Mouse (Mus musculus) layer of hippocampus, adult 8-10 months (tissue): ENCODE results near the gene Lmnb2. TPM values are rescaled to one million over a fixed set of nuclear protein-coding genes. Genes with fewer than 3 reads are reported as not detected.

Source experiments
- DNase-seq, 2 experiments: peaks; one replicate each; pipeline ENCODE4 v3.0.0; 2022; ENCODE audit warnings: low spot score in 2 of 2
- total RNA-seq, 4 experiments: library from RNA; stranded (reverse); gene quantifications; 2 replicates each; pipeline ENCODE4 v1.2.4; 2022

Lmnb2 gene
- total RNA-seq, 4 experiments from 2014 or later: 17.2 to 22.9 (median 19.9) TPM

- DNase-seq: no peak
Measured at GRCm38 (mm10) chr10:80946684-80947437, 28.8 kb upstream of the Lmnb2 start.

DNA sequence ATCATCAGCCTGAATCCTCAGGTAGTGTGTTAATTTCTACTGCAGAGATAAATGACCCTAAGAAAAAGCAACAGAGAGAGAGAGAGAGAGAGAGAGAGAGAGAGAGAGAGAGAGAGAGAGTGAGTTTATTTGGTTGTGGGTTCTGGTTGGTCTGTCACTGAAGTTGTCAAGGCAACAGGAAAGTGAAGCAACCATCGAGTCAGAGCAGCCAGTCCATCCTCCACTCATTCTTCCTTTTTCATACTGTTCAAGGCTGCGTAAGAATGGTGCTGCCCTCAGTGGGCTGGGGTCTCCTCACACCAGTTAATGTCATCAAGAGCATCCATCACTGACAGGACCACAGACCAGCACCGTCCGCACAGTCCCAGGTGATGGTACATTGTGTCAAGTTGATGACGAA, 26.2 kb upstream of the Lmnb2 start:
- no peak for DNase-seq

GRCm38 (mm10) chr10:80943701-80944100, 25.7 kb upstream of the Lmnb2 start:
- DNase-seq: no peak

GRCm38 (mm10) chr10:80942919-80943318, 24.9 kb upstream of the Lmnb2 start:
- DNase-seq: no peak

- no peak for DNase-seq
Measured at GRCm38 (mm10) chr10:80940988-80941347, 22.9 kb upstream of the Lmnb2 start.

DNA sequence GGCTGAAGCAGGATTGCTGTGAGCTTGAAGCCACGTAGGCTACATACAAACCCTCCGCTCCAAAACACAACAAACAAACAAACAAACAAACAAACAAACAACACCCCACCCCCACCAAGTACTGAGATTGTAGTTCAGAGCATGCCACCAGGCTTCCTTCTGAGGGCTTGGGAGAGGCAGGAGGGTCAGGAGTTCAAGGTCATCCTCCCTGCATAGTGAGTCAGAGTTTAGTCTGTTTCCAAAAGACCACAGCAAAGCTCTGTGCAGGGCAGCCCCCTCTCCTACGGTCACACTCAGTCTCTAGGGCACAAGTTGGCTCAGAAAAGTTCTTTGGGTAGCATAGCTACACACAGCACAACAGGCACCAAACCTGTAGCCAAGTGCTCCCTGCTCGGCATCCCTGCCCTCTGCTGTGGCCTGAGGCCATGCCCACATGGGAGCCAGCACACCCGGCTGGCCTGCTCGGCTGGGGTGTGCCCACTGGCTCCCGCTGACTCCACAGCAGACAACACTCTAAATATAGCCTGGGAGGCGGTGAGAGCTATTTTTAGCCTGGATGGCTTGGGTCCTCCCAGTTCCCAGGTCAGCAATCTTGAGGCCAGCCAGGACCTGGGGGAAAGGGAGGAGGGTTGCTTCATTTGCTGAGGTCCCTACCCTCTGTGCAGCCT, 22.4 kb upstream of the Lmnb2 start:
- DNase-seq: no peak

GRCm38 (mm10) chr10:80939671-80940070, 21.6 kb upstream of the Lmnb2 start:
- DNase-seq: peak; percentile 68

DNA sequence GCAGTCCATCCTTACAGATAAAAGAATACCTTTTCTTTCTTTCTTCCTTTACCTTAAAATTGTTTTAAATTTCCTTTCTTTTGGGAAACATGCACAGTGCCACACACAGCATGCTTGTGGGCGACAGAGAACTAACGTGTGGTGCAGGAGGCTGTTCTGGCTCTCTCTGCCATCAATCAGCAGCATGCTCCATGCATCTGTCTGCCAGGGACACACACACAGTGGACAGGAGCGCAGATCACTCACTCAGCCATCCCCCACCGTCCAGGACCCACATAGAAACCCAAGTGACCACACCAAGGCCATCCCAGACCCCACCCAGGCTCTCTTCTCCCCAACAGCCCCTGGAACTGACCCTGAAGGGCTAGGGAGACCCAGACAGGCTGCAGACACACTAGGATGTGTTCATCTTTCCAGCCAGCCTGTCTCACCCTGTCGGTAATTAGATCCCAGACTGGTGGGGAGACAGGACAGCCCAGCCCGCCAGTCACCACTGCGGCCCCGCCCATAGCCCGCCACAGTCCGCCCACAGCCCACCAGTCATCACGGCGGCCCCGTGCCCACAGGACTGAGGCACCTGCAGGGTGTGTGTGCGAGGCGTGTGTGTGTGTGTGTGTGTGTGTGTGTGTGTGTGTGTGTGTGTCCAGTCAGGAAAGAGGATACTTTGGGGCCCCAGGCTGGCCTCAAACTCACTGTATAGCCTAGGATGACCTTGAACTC, 20.9 kb upstream of the Lmnb2 start:
- no peak for DNase-seq

DNA sequence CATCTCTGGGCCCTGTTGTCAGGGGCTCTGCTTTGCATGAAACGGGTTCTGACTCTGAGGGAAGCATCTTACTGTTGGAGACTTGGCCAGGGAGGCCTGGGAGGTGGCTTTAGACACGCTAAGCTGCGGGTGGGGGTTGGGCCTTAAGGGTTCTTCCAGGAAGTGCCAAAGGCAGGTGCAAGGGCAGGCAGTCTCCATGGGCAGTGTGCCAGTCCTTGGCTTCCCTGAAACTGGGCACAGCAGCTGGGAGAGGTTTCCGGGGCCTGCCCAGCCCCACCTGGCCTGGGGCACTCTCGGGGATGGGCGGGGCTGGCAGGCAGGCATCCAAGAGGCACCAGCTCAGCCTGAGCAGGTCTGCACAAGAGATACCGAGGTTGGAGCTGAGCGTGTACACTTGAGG, 19.6 kb upstream of the Lmnb2 start:
- no peak for DNase-seq

- no peak for DNase-seq
Measured at GRCm38 (mm10) chr10:80936810-80937164, 18.7 kb upstream of the Lmnb2 start.

DNA sequence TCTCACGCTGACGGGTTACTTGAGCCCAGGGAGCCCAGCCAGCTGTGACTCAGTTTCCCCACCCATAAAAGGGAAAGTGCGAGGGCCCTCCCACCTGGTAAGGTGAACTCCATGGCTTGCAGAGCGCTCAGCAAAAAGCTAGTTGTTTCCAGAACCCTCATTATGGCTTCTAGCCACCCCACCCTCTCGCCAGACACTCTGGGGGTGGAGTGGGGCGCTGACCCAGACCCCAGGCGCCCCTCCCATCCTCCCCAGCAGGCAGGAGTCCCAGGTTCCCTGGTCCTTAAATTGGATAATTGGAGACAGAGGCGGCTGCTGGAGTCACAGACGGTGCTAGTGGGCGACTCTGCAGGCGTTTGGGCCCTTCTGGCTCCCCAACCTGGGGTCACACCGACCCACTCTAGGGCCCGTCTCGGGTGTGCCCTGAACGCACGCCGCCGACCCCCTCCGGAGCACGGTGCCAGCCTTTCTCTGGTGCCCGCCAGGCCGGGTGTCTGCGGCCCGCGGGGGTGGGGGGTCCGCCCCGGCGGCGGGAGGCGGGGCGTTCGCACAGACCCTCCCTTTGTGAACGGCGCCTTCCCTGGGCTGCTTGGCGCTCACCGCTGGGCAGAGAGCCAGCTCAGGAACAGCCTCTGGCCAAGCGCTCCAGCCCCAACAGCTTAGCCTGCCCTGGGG, 18.2 kb upstream of the Lmnb2 start:
- no peak for DNase-seq

DNA sequence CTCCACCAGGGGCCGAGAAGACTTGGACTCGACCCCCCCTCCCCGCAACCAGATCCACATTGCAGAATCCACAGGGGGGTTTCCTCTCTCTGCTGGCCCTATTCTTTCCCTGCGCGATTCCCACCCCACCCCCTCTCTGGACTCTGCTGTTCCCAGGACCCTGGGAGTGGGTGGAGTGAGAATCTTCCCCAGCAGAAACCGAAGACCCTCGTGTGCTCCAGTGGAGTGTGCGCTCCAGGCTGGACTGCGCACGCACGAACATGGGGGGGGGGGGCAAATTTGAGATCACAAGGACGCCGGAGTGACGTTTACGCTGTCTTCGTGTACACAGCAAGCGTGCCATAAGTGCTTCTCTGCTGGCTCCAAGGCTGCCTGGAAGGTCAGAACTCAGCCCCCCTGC, 17.7 kb upstream of the Lmnb2 start:
- no peak for DNase-seq

- DNase-seq: no peak
Measured at GRCm38 (mm10) chr10:80935241-80935640, 17.2 kb upstream of the Lmnb2 start.

- no peak for DNase-seq
Measured at GRCm38 (mm10) chr10:80934136-80934985, 16.3 kb upstream of the Lmnb2 start.

GRCm38 (mm10) chr10:80933421-80933979, 15.5 kb upstream of the Lmnb2 start:
- DNase-seq: no peak

- no peak for DNase-seq
Measured at GRCm38 (mm10) chr10:80932700-80933420, 14.8 kb upstream of the Lmnb2 start.

- no peak for DNase-seq
Measured at GRCm38 (mm10) chr10:80932206-80932605, 14.2 kb upstream of the Lmnb2 start.

- no peak for DNase-seq
Measured at GRCm38 (mm10) chr10:80931695-80932094, 13.7 kb upstream of the Lmnb2 start.

GRCm38 (mm10) chr10:80931153-80931671, 13.2 kb upstream of the Lmnb2 start:
- DNase-seq: no peak
